Mouse (Mus musculus) liver, embryonic 16.5 days (tissue): ENCODE results near the gene Ube2l3. TPM values are rescaled to one million over a fixed set of nuclear protein-coding genes. Genes with fewer than 3 reads are reported as not detected.

ENCODE experiments used
- ATAC-seq: fragments of 200-750 bp; cut with Nextera tagmentation; 2 replicates; pipeline ENCODE4 v1.8.0; 2017; ENCODE audit warnings: low read depth, mild to moderate bottlenecking, moderate number of reproducible peaks, moderate library complexity
- H3K27ac ChIP-seq: fragments of 300-500 bp; sonication (generic); 2 replicates; pipeline ENCODE4 v1.5.1; 2014; ENCODE audit warnings: mild to moderate bottlenecking, low read length
- H3K27me3 ChIP-seq: fragments of 300-500 bp; sonication (generic); 2 replicates; pipeline ENCODE4 v1.6.1; 2014; ENCODE audit warnings: low read depth, low read length, mixed read lengths; ENCODE audit not compliant: control insufficient read depth, insufficient read depth
- H3K36me3 ChIP-seq: fragments of 300-500 bp; sonication (generic); 2 replicates; pipeline ENCODE4 v1.6.1; 2014; ENCODE audit warnings: mild to moderate bottlenecking; ENCODE audit not compliant: control insufficient read depth, insufficient read depth
- H3K4me1 ChIP-seq: fragments of 300-500 bp; sonication (generic); 2 replicates; pipeline ENCODE4 v1.6.1; 2014; ENCODE audit warnings: low read depth, low read length, mixed read lengths; ENCODE audit not compliant: control insufficient read depth
- H3K4me2 ChIP-seq: fragments of 300-500 bp; sonication (generic); 2 replicates; pipeline ENCODE4 v1.6.1; 2014; ENCODE audit warnings: low read depth, low read length, mixed read lengths
- H3K4me3 ChIP-seq: fragments of 300-500 bp; sonication (generic); 2 replicates; pipeline ENCODE4 v1.5.1; 2014; ENCODE audit warnings: low read depth, mild to moderate bottlenecking, low read length
- H3K9ac ChIP-seq: fragments of 300-500 bp; sonication (generic); 2 replicates; pipeline ENCODE4 v1.6.1; 2014; ENCODE audit warnings: low read depth, low read length
- H3K9me3 ChIP-seq: fragments of 300-500 bp; sonication (generic); replicated peaks from 2 replicates; pipeline ENCODE4 v1.6.1; 2016; ENCODE audit warnings: low read length; ENCODE audit not compliant: control insufficient read depth
- WGBS: fragments of 180-500 bp; shearing (Covaris S2); extraction: QIAGEN DNeasy Blood & Tissue Kit; methylation state at CpG from one replicate; pipeline ENCODE4 v1.1.7; 2014; ENCODE audit not compliant: insufficient replicate concordance; 5-methylcytosine and 5-hydroxymethylcytosine counted together
- polyA plus RNA-seq: library from polyadenylated mRNA; unstranded; fragments of >200 nt; fragmentation: Nextera tagmentation; extraction: Ambion mirVana; gene quantifications from 2 replicates; pipeline ENCODE4 v1.2.1, GENCODE M21; 2015

Gene Ube2l3
- polyA plus RNA-seq, 1 experiment from 2014 or later = 164 TPM

- ATAC-seq = no peak
- WGBS = 44% methylated on average over 8 of the region's 8 CpGs
- peaks cover 10% of the 10 kb centered on the region for H3K4me1 ChIP-seq
These were observed 14.6 kb upstream of the Ube2l3 start for GRCm38 (mm10) chr16:17216934-17217633.

DNA sequence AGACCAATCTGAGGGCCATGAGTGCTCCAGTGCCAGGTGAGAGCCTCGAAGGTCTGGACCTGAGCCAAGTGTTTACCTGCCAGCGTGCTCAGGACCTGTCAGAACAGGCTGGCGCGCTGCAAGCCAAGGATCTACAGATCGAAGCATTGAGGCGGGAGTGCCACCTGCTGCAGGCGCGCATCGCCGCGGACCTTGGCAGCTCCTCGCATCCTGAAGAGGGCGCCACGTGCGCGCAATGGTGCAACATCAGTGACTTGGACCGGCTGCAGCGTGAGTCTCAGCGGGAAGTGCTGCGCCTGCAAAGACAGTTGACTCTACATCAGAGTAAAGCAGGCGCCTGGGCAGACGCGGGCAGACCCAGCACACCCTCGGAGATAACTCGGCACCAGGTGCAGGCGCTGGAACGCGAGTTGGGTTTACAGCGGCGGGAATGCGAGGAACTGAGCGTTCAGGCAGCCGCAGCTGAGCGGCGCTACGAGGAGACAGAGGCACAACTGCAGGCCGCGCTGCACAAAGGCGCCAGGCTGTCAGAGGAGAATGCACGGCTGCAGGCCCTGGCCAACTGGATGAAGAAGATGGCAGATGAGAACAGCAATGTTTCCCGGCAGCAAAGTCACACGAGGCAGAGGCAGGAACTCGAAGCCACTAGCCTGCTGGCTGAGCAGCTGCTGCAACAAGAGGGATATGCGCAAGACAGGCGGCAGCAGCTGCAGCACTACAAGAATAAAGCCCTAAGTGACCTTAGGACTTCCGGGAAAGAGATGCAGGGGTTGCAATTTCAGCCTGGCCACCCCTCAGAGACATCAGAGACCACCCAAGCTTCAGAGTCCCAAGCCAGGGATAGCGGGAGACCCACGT is 7.8 kb upstream of the Ube2l3 start:
- peak overlapping the region; percentile 41 for H3K9ac ChIP-seq
- H3K4me2 ChIP-seq = peak overlapping the region; percentile 99
- peaks cover 22% of the 10 kb centered on the region for H3K4me1 ChIP-seq
- H3K27ac ChIP-seq = no peak overlapping the region
- WGBS = 9% methylated on average over 48 of the region's 48 CpGs
- H3K36me3 ChIP-seq = no peaks in the 10 kb centered on the region
- peak; percentile 81 for ATAC-seq
- H3K4me3 ChIP-seq = peak overlapping the region; percentile 71
- peaks cover 34% of the 10 kb centered on the region for H3K27me3 ChIP-seq
- no peaks in the 10 kb centered on the region for H3K9me3 ChIP-seq

More at GRCm38 (mm10) chr16:17216934-17217633, 14.6 kb upstream of the Ube2l3 start:
- Histone ChIP-seq H3K27ac (no peak overlapping the region), H3K4me2 (no peak overlapping the region), H3K27me3 (no peaks in the 10 kb centered on the region), H3K4me3 (no peak overlapping the region), H3K9ac (no peak overlapping the region), H3K36me3 (no peaks in the 10 kb centered on the region), H3K9me3 (no peaks in the 10 kb centered on the region)

DNA sequence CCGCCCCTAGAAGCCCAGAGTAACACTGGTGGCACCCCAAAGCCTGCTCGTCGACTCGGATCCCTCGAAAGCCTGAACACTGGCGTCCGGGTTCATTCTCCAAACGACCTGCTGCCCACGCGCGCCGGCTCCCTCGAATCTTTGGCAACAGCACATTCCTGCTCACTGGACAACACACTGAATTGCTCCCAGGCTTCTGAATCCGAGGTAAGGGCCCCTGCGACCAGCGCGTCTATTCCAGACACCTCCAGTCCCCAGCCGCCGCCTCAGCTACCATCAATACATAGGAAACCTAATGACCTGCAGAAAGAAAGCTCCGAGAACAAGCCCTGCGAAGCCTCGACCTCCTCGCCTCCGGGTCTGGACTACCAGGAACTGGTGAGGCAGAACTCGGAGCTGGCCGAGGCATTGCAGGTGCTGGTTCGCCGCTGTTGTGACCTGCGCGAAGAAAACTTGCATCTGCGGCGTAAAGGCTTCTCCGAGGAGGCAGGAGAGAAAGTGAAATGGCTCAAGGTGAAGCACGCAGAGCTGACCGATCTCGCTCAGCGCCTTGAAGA is 7.0 kb upstream of the Ube2l3 start:
- WGBS = 1% methylated on average over 37 of the region's 37 CpGs
- peak overlapping the region; percentile 99 for H3K4me2 ChIP-seq
- peak; percentile 25 for ATAC-seq

GRCm38 (mm10) chr16:17208389-17209361 is 6.2 kb upstream of the Ube2l3 start, which contains the start of gene Rimbp3:
Gene Rimbp3 (plus strand): TSS chr16:17208603.
- peak within 1 kb of the TSS; percentile 71 for H3K4me3 ChIP-seq
- H3K4me1 ChIP-seq = peaks cover 22% of the 10 kb centered on the region
- H3K27ac ChIP-seq = no peak within 1 kb of the TSS
- peak; percentile 65 for ATAC-seq
- H3K4me2 ChIP-seq = peak within 1 kb of the TSS; percentile 99
- H3K9ac ChIP-seq = peak within 1 kb of the TSS; percentile 62
- H3K27me3 ChIP-seq = peaks cover 34% of the 10 kb centered on the region
- H3K36me3 ChIP-seq = no peaks in the 10 kb centered on the region
- WGBS = under 1% methylated on average over 85 of the region's 85 CpGs
- H3K9me3 ChIP-seq = no peaks in the 10 kb centered on the region

More for the DNA sequence above, 7.0 kb upstream of the Ube2l3 start:
- peaks cover 34% of the 10 kb centered on the region for H3K27me3 ChIP-seq
- H3K9me3 ChIP-seq = no peaks in the 10 kb centered on the region
- H3K4me1 ChIP-seq = peaks cover 22% of the 10 kb centered on the region
- H3K27ac ChIP-seq = no peak overlapping the region
- peak overlapping the region; percentile 41 for H3K9ac ChIP-seq
- peak overlapping the region; percentile 71 for H3K4me3 ChIP-seq
- H3K36me3 ChIP-seq = no peaks in the 10 kb centered on the region

GRCm38 (mm10) chr16:17204990-17205389 is 2.5 kb upstream of the Ube2l3 start:
- no peak overlapping the region for H3K27ac ChIP-seq
- H3K27me3 ChIP-seq = peaks cover 23% of the 10 kb centered on the region
- no peak overlapping the region for H3K4me3 ChIP-seq
- H3K9ac ChIP-seq = no peak overlapping the region
- peaks cover 25% of the 10 kb centered on the region for H3K4me1 ChIP-seq
- 0% methylated on average over 6 of the region's 6 CpGs for WGBS
- no peak overlapping the region for H3K4me2 ChIP-seq
- no peak for ATAC-seq
- H3K9me3 ChIP-seq = no peaks in the 10 kb centered on the region
- H3K36me3 ChIP-seq = no peaks in the 10 kb centered on the region

DNA sequence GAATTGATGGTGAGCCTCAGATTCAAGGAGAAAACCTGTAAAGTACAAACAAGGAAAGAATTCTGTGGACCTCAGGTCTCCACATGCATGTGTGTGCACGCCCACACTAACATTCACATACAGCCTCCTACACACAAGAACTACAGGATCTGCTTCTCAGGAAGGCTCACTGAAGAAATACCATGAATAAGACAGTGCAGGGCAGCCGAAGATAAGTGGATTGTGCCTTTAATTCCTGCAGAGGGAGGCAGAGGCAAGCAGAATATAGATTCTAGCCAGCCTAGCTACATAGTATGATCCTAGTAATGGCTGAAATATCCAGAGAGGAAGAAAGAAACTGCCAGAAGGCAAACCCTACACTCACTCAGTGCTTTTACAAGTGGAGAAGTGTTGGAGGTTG is 472 bp downstream of the Ube2l3 start:
- no peak for ATAC-seq
- Histone ChIP-seq H3K9me3 (no peaks in the 10 kb centered on the region), H3K4me2 (no peak overlapping the region), H3K27me3 (peaks cover 5% of the 10 kb centered on the region), H3K9ac (no peak overlapping the region), H3K4me1 (peaks cover 20% of the 10 kb centered on the region), H3K4me3 (no peak overlapping the region), H3K27ac (no peak overlapping the region), H3K36me3 (no peaks in the 10 kb centered on the region)
- WGBS = 44% methylated on average over 2 of the region's 2 CpGs

GRCm38 (mm10) chr16:17200953-17201707 is 1.3 kb downstream of the Ube2l3 start:
- Histone ChIP-seq H3K27ac (peak overlapping the region; percentile 81), H3K4me3 (peak overlapping the region; percentile 99), H3K4me2 (peak overlapping the region; percentile 83), H3K36me3 (no peaks in the 10 kb centered on the region), H3K9ac (peak overlapping the region; percentile 100), H3K9me3 (no peaks in the 10 kb centered on the region), H3K4me1 (peaks cover 20% of the 10 kb centered on the region), H3K27me3 (no peaks in the 10 kb centered on the region)
- ATAC-seq = peak; percentile 86
- WGBS = under 1% methylated on average over 71 of the region's 72 CpGs
